Mouse (Mus musculus) cerebellum, postnatal 14 days (tissue): ENCODE data around the gene Sema3a.
A peak's percentile ranks its signal among the peaks of the same experiment; 100 is the strongest.
"Not testable (repeated sequence)": the region's sequence is repeated elsewhere in the genome, so short reads cannot be mapped to it uniquely, and the experiment has no call there.

Source experiments
- DNase-seq, 2 experiments: peaks; one replicate each; pipeline ENCODE4 v3.0.0; 2021; ENCODE audit warnings: mixed read lengths in 2 of 2

Gene Sema3a

GRCm38 (mm10) chr5:13573867-13574266 lies 448.7 kb downstream of the Sema3a start:
- DNase-seq: no peak

- peak; percentile 68 to 78 for DNase-seq
These were observed 453.9 kb downstream of the Sema3a start for GRCm38 (mm10) chr5:13579123-13579522.

- peak; percentile 37 to 44 for DNase-seq
These were observed 460.5 kb downstream of the Sema3a start for GRCm38 (mm10) chr5:13585559-13586207.

GRCm38 (mm10) chr5:13594422-13594821 lies 469.2 kb downstream of the Sema3a start:
- no peak for DNase-seq

GRCm38 (mm10) chr5:13611631-13612030 lies 486.4 kb downstream of the Sema3a start:
- DNase-seq: no peak

- DNase-seq: no peak
These were observed 486.9 kb downstream of the Sema3a start for GRCm38 (mm10) chr5:13612088-13612487.

- DNase-seq: not testable (repeated sequence)
These were observed 489.4 kb downstream of the Sema3a start for GRCm38 (mm10) chr5:13614575-13614974.

- DNase-seq: no peak
These were observed 490.7 kb downstream of the Sema3a start for GRCm38 (mm10) chr5:13615907-13616306.

- no peak for DNase-seq
These were observed 497.4 kb downstream of the Sema3a start for GRCm38 (mm10) chr5:13622578-13622977.

GRCm38 (mm10) chr5:13624754-13625153 lies 499.5 kb downstream of the Sema3a start:
- no peak for DNase-seq

- no peak for DNase-seq
These were observed 500.9 kb downstream of the Sema3a start for GRCm38 (mm10) chr5:13626093-13626492.

- DNase-seq: peak; percentile 91
These were observed 503.5 kb downstream of the Sema3a start for GRCm38 (mm10) chr5:13628606-13629311.

- no peak for DNase-seq
These were observed 504.7 kb downstream of the Sema3a start for GRCm38 (mm10) chr5:13629916-13630315.

- DNase-seq: no peak
These were observed 505.5 kb downstream of the Sema3a start for GRCm38 (mm10) chr5:13630692-13631091.

GRCm38 (mm10) chr5:13636237-13636636 lies 511.0 kb downstream of the Sema3a start:
- DNase-seq: no peak
